Mouse (Mus musculus) embryonic facial prominence, embryonic 15.5 days (tissue): Measurements from ENCODE around the gene Thnsl2. TPM values are rescaled to one million over a fixed set of nuclear protein-coding genes. Genes with fewer than 3 reads are reported as not detected.

Source experiments
- ATAC-seq: fragments of 200-750 bp; cut with Nextera tagmentation; 2 replicates; pipeline ENCODE4 v1.8.0; 2017; ENCODE audit warnings: low read depth, moderate TSS enrichment; ENCODE audit not compliant: insufficient number of reproducible peaks, low FRiP score, low TSS enrichment
- H3K27ac ChIP-seq: fragments of 300-500 bp; sonication (generic); replicated peaks from 2 replicates; pipeline ENCODE4 v1.5.1; 2015; ENCODE audit warnings: mild to moderate bottlenecking, inconsistent platforms
- H3K27me3 ChIP-seq: fragments of 300-500 bp; sonication (generic); 2 replicates; pipeline ENCODE4 v1.6.1; 2015; ENCODE audit warnings: inconsistent platforms
- H3K36me3 ChIP-seq: fragments of 300-500 bp; sonication (generic); 2 replicates; pipeline ENCODE4 v1.6.1; 2015; ENCODE audit warnings: mild to moderate bottlenecking, inconsistent platforms
- H3K4me1 ChIP-seq: fragments of 300-500 bp; sonication (generic); 2 replicates; pipeline ENCODE4 v1.6.1; 2015; ENCODE audit warnings: inconsistent platforms
- H3K4me2 ChIP-seq: fragments of 300-500 bp; sonication (generic); replicated peaks from 2 replicates; pipeline ENCODE4 v1.6.1; 2015; ENCODE audit warnings: mild to moderate bottlenecking, inconsistent platforms
- H3K4me3 ChIP-seq: fragments of 300-500 bp; sonication (generic); replicated peaks from 2 replicates; pipeline ENCODE4 v1.5.1; 2015; ENCODE audit warnings: mild to moderate bottlenecking, inconsistent platforms
- H3K9ac ChIP-seq: fragments of 300-500 bp; sonication (generic); 2 replicates; pipeline ENCODE4 v1.6.1; 2015; ENCODE audit warnings: inconsistent platforms
- H3K9me3 ChIP-seq: fragments of 300-500 bp; sonication (generic); replicated peaks from 2 replicates; pipeline ENCODE4 v1.6.1; 2016; ENCODE audit warnings: inconsistent platforms
- WGBS: fragments of 180-500 bp; shearing (Covaris S2); methylation state at CpG from one replicate; pipeline ENCODE4 v1.1.7; 2015; 5-methylcytosine and 5-hydroxymethylcytosine counted together
- polyA plus RNA-seq: library from polyadenylated mRNA; unstranded; fragments of >200 nt; fragmentation: Nextera tagmentation; extraction: Ambion mirVana; gene quantifications from 2 replicates; pipeline ENCODE4 v1.2.1, GENCODE M21; 2015

Gene Thnsl2
- polyA plus RNA-seq, 1 experiment from 2014 or later, result 8.3 TPM

DNA sequence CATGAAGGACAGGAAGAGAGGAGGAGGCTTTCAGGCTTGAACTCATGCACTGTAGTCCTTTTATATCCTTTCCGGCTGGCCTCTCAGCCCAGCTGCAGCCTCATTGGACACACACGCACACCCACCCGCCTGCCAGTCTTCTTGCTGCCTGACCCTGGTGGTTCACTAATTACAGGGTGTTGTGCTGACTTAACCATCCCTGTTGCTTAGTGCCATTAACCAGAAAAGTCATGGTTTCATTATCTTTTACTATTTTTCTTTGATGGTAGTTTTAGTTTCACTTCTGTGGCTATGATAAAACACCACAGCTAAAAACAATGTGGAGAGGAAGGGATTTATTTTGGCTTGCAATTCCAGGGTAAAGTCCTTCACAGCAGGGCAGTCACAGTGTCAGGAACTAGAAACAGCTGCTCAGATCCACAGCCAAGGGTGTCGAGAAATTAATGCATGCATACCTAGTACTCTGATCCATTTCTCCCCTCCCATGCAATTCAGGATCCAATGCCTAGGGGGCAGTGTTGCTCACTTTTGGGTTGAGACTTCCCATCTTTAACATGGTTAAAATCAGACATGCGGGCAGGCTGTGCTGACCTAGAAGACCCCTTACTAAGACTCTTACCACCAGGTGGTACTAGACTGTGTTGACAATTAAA, 12.6 kb upstream of the Thnsl2 start:
- H3K4me2 ChIP-seq, result no peak overlapping the region
- no peaks in the 10 kb centered on the region for H3K4me1 ChIP-seq
- H3K4me3 ChIP-seq, result no peak overlapping the region
- no peak overlapping the region for H3K27ac ChIP-seq
- H3K36me3 ChIP-seq, result no peaks in the 10 kb centered on the region
- no peaks in the 10 kb centered on the region for H3K27me3 ChIP-seq
- no peaks in the 10 kb centered on the region for H3K9me3 ChIP-seq
- WGBS, result 57% methylated on average over 5 of the region's 5 CpGs
- ATAC-seq, result no peak; the same call in 1 of the 2 replicates
- H3K9ac ChIP-seq, result no peak overlapping the region

DNA sequence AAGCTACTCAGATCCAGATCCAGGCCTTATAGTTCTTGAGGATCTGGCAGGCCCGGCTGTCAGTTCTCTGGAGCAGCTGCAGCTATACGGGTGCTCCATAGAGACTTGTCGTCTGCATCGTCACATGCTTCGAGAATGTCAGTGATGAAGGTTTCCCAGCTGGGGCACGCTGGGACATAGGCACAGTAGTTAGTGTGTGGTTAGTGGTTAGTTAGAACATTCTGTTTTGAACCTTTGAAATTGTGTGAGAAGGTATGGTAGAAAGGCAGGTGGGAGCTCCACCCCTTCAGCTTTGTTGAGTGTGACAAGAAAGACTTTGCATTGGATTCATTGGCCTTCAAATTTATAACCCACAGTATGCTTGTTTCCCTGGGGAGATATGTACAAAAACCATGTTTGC, 10.6 kb upstream of the Thnsl2 start:
- Histone ChIP-seq H3K4me2 (no peak overlapping the region), H3K9me3 (no peaks in the 10 kb centered on the region)
- no peak for ATAC-seq

GRCm38 (mm10) chr6:71153486-71153885, 9.2 kb upstream of the Thnsl2 start:
- Histone ChIP-seq H3K9ac (no peak overlapping the region), H3K27ac (no peak overlapping the region), H3K4me2 (no peak overlapping the region), H3K4me3 (no peak overlapping the region), H3K4me1 (no peaks in the 10 kb centered on the region), H3K9me3 (no peaks in the 10 kb centered on the region), H3K36me3 (no peaks in the 10 kb centered on the region), H3K27me3 (no peaks in the 10 kb centered on the region)
- WGBS, result 86% methylated on average over 4 of the region's 4 CpGs
- ATAC-seq, result no peak

More for the DNA sequence above, 10.6 kb upstream of the Thnsl2 start:
- H3K27me3 ChIP-seq, result no peaks in the 10 kb centered on the region
- H3K4me3 ChIP-seq, result no peak overlapping the region
- WGBS, result 66% methylated on average over 6 of the region's 6 CpGs
- H3K4me1 ChIP-seq, result no peaks in the 10 kb centered on the region
- no peaks in the 10 kb centered on the region for H3K36me3 ChIP-seq
- no peak overlapping the region for H3K27ac ChIP-seq
- no peak overlapping the region for H3K9ac ChIP-seq

DNA sequence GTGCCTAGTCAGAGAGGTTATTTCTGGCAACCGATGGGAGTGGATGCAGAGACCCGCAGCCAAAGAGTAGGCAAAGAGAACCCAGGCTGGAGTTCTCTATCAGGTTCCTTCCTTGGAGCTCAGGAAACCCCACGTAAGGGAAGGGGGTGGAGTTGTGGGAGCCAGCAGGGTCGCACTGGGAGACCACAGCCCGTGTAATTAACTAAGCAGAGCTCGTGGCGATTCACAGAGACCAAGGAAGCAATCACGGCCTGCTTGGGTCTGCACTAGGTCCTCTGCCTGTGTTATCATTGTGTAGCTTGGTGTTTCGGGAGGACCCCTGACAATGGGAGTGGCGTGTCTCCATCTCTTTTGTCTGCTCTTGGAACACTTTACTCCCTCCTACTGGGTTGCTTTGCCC, 6.9 kb upstream of the Thnsl2 start:
- Histone ChIP-seq H3K27me3 (no peaks in the 10 kb centered on the region), H3K4me3 (no peak overlapping the region), H3K9me3 (no peaks in the 10 kb centered on the region), H3K36me3 (no peaks in the 10 kb centered on the region), H3K4me1 (no peaks in the 10 kb centered on the region), H3K4me2 (no peak overlapping the region), H3K27ac (no peak overlapping the region), H3K9ac (no peak overlapping the region)
- 47% methylated on average over 10 of the region's 10 CpGs for WGBS
- no peak for ATAC-seq

GRCm38 (mm10) chr6:71149534-71149933, 5.3 kb upstream of the Thnsl2 start:
- no peaks in the 10 kb centered on the region for H3K27me3 ChIP-seq
- no peaks in the 10 kb centered on the region for H3K4me1 ChIP-seq
- H3K9me3 ChIP-seq, result no peaks in the 10 kb centered on the region
- no peak overlapping the region for H3K27ac ChIP-seq
- no peak for ATAC-seq
- H3K4me2 ChIP-seq, result no peak overlapping the region
- 17% methylated on average over 5 of the region's 5 CpGs for WGBS
- no peak overlapping the region for H3K9ac ChIP-seq
- H3K36me3 ChIP-seq, result no peaks in the 10 kb centered on the region
- H3K4me3 ChIP-seq, result no peak overlapping the region

- no peak overlapping the region for H3K4me3 ChIP-seq
- ATAC-seq, result no peak
- peaks cover 1% of the 10 kb centered on the region; the same call in 1 of the 2 replicates for H3K4me1 ChIP-seq
- H3K27me3 ChIP-seq, result no peaks in the 10 kb centered on the region
- H3K9me3 ChIP-seq, result no peaks in the 10 kb centered on the region
- WGBS, result 65% methylated on average over 6 of the region's 6 CpGs
- H3K9ac ChIP-seq, result no peak overlapping the region
- H3K27ac ChIP-seq, result no peak overlapping the region
- H3K36me3 ChIP-seq, result no peaks in the 10 kb centered on the region
- H3K4me2 ChIP-seq, result no peak overlapping the region
Measured at GRCm38 (mm10) chr6:71148336-71148735, 4.1 kb upstream of the Thnsl2 start.

GRCm38 (mm10) chr6:71145288-71145989, 1.2 kb upstream of the Thnsl2 start:
- Histone ChIP-seq H3K36me3 (no peaks in the 10 kb centered on the region), H3K4me3 (no peak overlapping the region), H3K9ac (no peak overlapping the region), H3K27ac (no peak overlapping the region), H3K4me2 (no peak overlapping the region), H3K9me3 (no peaks in the 10 kb centered on the region), H3K27me3 (0 out of 2 replicates have a peak, but pooled peaks cover 7% of the 10 kb centered on the region), H3K4me1 (peaks cover 6% of the 10 kb centered on the region; the same call in 1 of the 2 replicates)
- 58% methylated on average over 3 of the region's 3 CpGs for WGBS
- no peak for ATAC-seq

- Histone ChIP-seq H3K4me2 (peak overlapping the region; percentile 94), H3K4me1 (peaks cover 6% of the 10 kb centered on the region; the same call in 1 of the 2 replicates), H3K9me3 (no peaks in the 10 kb centered on the region), H3K36me3 (no peaks in the 10 kb centered on the region), H3K27ac (peak overlapping the region; percentile 77), H3K4me3 (peak overlapping the region; percentile 63), H3K9ac (0 out of 2 replicates have a peak overlapping the region, but pooled peaks have one; percentile 54), H3K27me3 (0 out of 2 replicates have a peak, but pooled peaks cover 7% of the 10 kb centered on the region)
- WGBS, result 2% methylated on average over 19 of the region's 19 CpGs
- ATAC-seq, result no peak
Measured at GRCm38 (mm10) chr6:71143154-71143893, 915 bp downstream of the Thnsl2 start.

DNA sequence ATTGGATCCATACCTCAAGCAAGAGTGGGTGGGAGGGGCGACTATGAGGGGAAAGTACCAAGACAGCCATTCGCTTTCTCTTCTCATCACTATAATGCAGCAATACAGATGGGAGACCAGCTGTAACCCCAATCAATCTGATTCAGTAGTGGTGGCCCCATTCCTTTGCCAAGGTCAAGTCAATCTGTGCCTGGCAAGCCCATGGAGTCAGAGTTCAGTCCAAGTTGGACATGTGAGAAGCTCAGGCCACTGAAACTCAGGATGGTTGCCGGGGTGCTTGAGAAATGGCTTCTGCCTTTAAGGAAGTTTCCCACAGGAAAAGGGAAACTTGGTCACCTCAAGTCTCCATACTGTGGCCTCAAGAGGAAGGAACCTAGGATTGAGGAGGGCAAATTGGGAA, 9.2 kb downstream of the Thnsl2 start:
- WGBS, result 80% methylated on average over 3 of the region's 3 CpGs
- Histone ChIP-seq H3K4me1 (no peaks in the 10 kb centered on the region), H3K9ac (no peak overlapping the region), H3K27ac (no peak overlapping the region), H3K4me3 (no peak overlapping the region), H3K27me3 (no peaks in the 10 kb centered on the region), H3K4me2 (no peak overlapping the region), H3K9me3 (no peaks in the 10 kb centered on the region), H3K36me3 (no peaks in the 10 kb centered on the region)
- ATAC-seq, result no peak

DNA sequence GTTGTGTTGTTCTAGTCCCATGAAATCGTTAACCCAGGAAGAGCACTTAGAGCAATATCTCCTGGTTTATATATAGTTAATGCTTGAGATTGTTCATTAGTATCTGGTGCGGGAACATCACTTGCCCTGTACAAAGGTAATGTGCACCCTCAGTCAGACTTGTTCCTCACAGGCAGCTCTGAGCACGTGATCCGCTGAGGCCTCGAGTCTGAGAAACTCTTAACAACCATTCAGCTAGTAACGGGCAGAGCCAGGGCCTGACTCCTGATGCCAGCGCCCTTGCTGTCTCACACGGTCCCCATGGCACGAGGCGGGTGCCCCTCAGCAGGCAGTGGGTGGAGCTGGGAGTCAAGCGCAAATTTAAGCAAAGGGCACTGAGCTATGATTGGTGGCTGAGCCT, 10.7 kb downstream of the Thnsl2 start:
- H3K27ac ChIP-seq, result no peak overlapping the region
- H3K4me1 ChIP-seq, result no peaks in the 10 kb centered on the region
- H3K4me3 ChIP-seq, result no peak overlapping the region
- H3K27me3 ChIP-seq, result no peaks in the 10 kb centered on the region
- no peak overlapping the region for H3K9ac ChIP-seq
- H3K36me3 ChIP-seq, result no peaks in the 10 kb centered on the region
- no peak for ATAC-seq
- H3K4me2 ChIP-seq, result no peak overlapping the region
- H3K9me3 ChIP-seq, result no peaks in the 10 kb centered on the region
- 79% methylated on average over 11 of the region's 11 CpGs for WGBS

GRCm38 (mm10) chr6:71131038-71131437, 13.2 kb downstream of the Thnsl2 start:
- Histone ChIP-seq H3K9ac (no peak overlapping the region), H3K4me2 (no peak overlapping the region), H3K4me1 (no peaks in the 10 kb centered on the region), H3K27me3 (no peaks in the 10 kb centered on the region), H3K4me3 (no peak overlapping the region), H3K36me3 (no peaks in the 10 kb centered on the region), H3K9me3 (no peaks in the 10 kb centered on the region), H3K27ac (no peak overlapping the region)
- no peak for ATAC-seq
